Mouse (Mus musculus) liver, postnatal 0 days (tissue): ENCODE measurements around the gene Il10rb. TPM values are rescaled to one million over a fixed set of nuclear protein-coding genes. Genes with fewer than 3 reads are reported as not detected.

Source experiments
- ATAC-seq: fragments of 200-750 bp; cut with Nextera tagmentation; 2 replicates; pipeline ENCODE4 v1.8.0; 2017; ENCODE audit warnings: mild to moderate bottlenecking, moderate library complexity
- DNase-seq: peaks from one replicate; pipeline ENCODE4 v3.0.0-alpha.2; 2016
- H3K27ac ChIP-seq: fragments of 300-500 bp; sonication (generic); 2 replicates; pipeline ENCODE4 v1.5.1; 2014; ENCODE audit warnings: antibody characterized with exemption, moderate library complexity, mild to moderate bottlenecking, low read depth
- H3K27me3 ChIP-seq: fragments of 300-500 bp; sonication (generic); 2 replicates; pipeline ENCODE4 v1.6.1; 2014; ENCODE audit warnings: low read length, control low read depth, mixed read lengths; ENCODE audit not compliant: insufficient read depth
- H3K36me3 ChIP-seq: fragments of 300-500 bp; sonication (generic); replicated peaks from 2 replicates; pipeline ENCODE4 v1.6.1; 2014; ENCODE audit warnings: mild to moderate bottlenecking, control low read depth, low read length, moderate library complexity, mixed read lengths; ENCODE audit not compliant: insufficient read depth
- H3K4me1 ChIP-seq: fragments of 300-500 bp; sonication (generic); 2 replicates; pipeline ENCODE4 v1.6.1; 2014; ENCODE audit warnings: antibody characterized with exemption, mild to moderate bottlenecking, control low read depth; ENCODE audit not compliant: insufficient read depth
- H3K4me2 ChIP-seq: fragments of 300-500 bp; sonication (generic); 2 replicates; pipeline ENCODE4 v1.6.1; 2014; ENCODE audit warnings: low read depth, mild to moderate bottlenecking, low read length, moderate library complexity, mixed read lengths
- H3K4me3 ChIP-seq: fragments of 300-500 bp; sonication (generic); 2 replicates; pipeline ENCODE4 v1.5.1; 2014; ENCODE audit warnings: low read depth, low read length
- H3K9ac ChIP-seq: fragments of 300-500 bp; sonication (generic); replicated peaks from 2 replicates; pipeline ENCODE4 v1.6.1; 2014; ENCODE audit warnings: mild to moderate bottlenecking, moderate library complexity
- H3K9me3 ChIP-seq: fragments of 300-500 bp; sonication (generic); 2 replicates; pipeline ENCODE4 v1.6.1; 2016; ENCODE audit warnings: mild to moderate bottlenecking, control low read depth, low read length, mixed read lengths
- CTCF ChIP-seq: sonication (generic); IDR thresholded peaks from 2 replicates; pipeline ENCODE4 v1.5.1; 2016; ENCODE audit warnings: antibody characterized with exemption, low read depth
- EP300 ChIP-seq: IDR thresholded peaks from 2 replicates; pipeline ENCODE4 v1.6.1; 2016; ENCODE audit warnings: antibody characterized with exemption, low read depth, mild to moderate bottlenecking
- WGBS: fragments of 180-500 bp; shearing (Covaris S2); extraction: QIAGEN DNeasy Blood & Tissue Kit; methylation state at CpG from one replicate; pipeline ENCODE4 v1.1.7; 2014; ENCODE audit not compliant: insufficient replicate concordance; 5-methylcytosine and 5-hydroxymethylcytosine counted together
- polyA plus RNA-seq: library from polyadenylated mRNA; unstranded; fragments of >200 nt; fragmentation: Nextera tagmentation; extraction: Ambion mirVana; gene quantifications from 2 replicates; pipeline ENCODE4 v1.2.1, GENCODE M21; 2015

Il10rb gene
- polyA plus RNA-seq, 1 experiment from 2014 or later, result 26.4 TPM

DNA sequence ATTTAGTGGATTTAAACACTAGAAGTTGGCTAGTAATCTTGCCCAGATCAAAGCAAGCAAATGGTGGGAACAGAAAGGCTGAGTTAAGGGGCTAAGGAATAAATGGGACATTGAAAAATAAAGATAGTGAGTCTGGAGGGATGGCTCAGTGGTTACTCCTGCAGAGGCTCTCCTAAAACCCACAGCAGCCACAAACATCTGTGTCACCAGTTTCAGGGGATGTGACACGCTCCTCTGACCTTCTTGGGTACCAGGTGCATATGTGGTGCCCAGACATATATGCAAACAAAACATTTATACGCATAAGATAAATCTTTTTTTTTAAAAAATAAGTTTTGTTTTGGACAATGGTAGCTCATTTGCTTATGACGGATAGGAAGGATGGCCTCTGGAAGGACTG is 53.4 kb downstream of the Il10rb start:
- DNase-seq (no peak), ATAC-seq (0 out of 2 replicates have a peak, but pooled peaks have one; percentile 24)
- peak overlapping the region; percentile 85; the same call in 1 of the 2 replicates for H3K27ac ChIP-seq
- H3K4me2 ChIP-seq, result no peak overlapping the region
- 82% methylated on average over 3 of the region's 3 CpGs for WGBS
- no peaks in the 10 kb centered on the region for H3K36me3 ChIP-seq
- peaks cover 31% of the 10 kb centered on the region for H3K4me1 ChIP-seq
- no peaks in the 10 kb centered on the region for H3K27me3 ChIP-seq
- H3K4me3 ChIP-seq, result no peak overlapping the region
- no peak overlapping the region for H3K9ac ChIP-seq
- no peak for TF ChIP-seq CTCF
- no peak for TF ChIP-seq EP300
- H3K9me3 ChIP-seq, result no peaks in the 10 kb centered on the region

DNA sequence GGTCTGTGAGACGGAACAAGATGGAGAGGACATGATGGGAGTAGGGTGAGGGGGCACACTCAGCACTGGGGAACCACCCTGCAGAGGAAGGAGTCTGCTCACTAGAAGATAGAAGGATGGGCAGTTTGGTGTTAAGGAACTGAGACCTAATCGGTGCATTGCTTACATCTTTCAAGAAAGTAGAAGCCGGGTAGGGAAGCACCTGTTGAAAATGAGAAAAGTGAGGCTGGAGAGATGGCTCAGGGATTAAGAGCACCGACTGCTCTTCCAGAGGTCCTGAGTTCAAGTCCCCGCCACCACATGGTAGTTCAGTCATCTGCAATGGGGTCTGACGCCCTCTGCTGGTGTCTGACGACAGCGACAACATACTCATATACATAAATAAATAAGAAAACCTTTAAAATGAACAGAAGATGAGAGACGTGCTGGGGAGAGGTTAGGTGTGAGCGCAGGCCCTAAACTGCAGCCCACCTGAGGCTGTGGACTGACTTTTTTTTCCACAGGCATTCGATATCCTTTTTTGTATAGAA is 53.9 kb downstream of the Il10rb start:
- Histone ChIP-seq H3K4me3 (no peak overlapping the region), H3K27me3 (no peaks in the 10 kb centered on the region), H3K4me1 (peaks cover 31% of the 10 kb centered on the region), H3K4me2 (no peak overlapping the region), H3K27ac (peak overlapping the region; percentile 85), H3K9me3 (no peaks in the 10 kb centered on the region), H3K36me3 (no peaks in the 10 kb centered on the region), H3K9ac (no peak overlapping the region)
- DNase-seq (no peak), ATAC-seq (no peak)
- 71% methylated on average over 11 of the region's 11 CpGs for WGBS
- TF ChIP-seq EP300 (no peak), CTCF (peak; percentile 70)

DNA sequence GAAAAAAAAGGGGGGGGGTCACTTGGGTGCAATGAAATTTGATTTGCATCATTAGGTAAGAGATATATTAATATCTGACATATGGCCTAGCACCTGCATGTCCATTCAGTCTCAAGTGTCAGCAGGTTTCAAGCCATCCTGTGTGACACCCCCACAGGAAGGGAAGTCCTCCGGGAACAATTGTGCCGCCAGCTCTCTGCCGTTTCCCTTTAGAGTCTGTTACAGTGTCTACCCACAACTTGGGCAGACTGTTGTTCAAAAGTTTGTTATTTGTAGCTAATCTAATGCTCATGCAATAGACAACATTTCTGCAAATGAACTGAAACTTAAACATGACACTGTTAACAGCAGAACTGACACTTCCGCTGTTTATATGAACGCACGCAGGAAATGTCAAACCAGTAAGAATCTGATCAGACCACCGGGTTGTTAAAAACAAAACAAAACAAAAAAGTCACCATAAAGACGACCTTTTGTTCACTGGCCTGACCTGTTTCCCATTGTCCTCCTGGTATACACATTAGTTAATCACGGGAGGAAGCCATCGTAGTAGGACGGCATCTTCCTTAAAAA is 55.2 kb downstream of the Il10rb start:
- Histone ChIP-seq H3K4me3 (peak overlapping the region; percentile 28), H3K36me3 (no peaks in the 10 kb centered on the region), H3K9me3 (no peaks in the 10 kb centered on the region), H3K27me3 (no peaks in the 10 kb centered on the region), H3K4me2 (peak overlapping the region; percentile 69), H3K27ac (peak overlapping the region; percentile 85), H3K9ac (peak overlapping the region; percentile 49), H3K4me1 (peaks cover 38% of the 10 kb centered on the region)
- 26% methylated on average over 11 of the region's 11 CpGs for WGBS
- DNase-seq (no peak), ATAC-seq (no peak)
- TF ChIP-seq EP300, result 0 out of 2 replicates have a peak, but pooled peaks have one; percentile 28
- no peak for TF ChIP-seq CTCF

DNA sequence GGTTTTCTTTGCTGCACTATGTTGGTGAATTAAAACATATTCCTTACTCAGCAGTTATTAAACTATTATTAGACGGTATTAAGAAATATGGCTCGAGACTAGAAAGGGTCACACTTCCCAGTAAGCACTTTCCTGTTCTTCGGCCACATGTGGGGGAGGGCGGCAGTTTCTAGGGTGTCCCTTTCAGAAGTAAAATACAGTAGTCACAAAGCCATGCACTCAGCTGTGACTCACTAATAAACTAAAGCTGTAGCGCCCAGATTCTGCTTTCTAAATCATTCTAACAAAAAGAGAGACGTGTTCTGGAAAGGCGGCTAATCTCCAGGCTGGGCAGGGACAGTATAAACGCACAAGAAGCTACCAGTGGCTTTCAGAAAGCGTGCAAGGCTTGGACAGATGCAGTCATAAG is 55.8 kb downstream of the Il10rb start:
- Histone ChIP-seq H3K4me2 (peak overlapping the region; percentile 69), H3K27me3 (no peaks in the 10 kb centered on the region), H3K4me3 (no peak overlapping the region), H3K9me3 (no peaks in the 10 kb centered on the region), H3K36me3 (no peaks in the 10 kb centered on the region), H3K9ac (peak overlapping the region; percentile 50; the same call in 1 of the 2 replicates), H3K4me1 (peaks cover 42% of the 10 kb centered on the region), H3K27ac (peak overlapping the region; percentile 85)
- no peak for DNase-seq
- TF ChIP-seq CTCF (no peak), EP300 (no peak)
- WGBS, result 32% methylated on average over 9 of the region's 9 CpGs
- no peak for ATAC-seq

- ATAC-seq (no peak), DNase-seq (no peak)
- Histone ChIP-seq H3K36me3 (no peaks in the 10 kb centered on the region), H3K4me3 (no peak overlapping the region), H3K4me2 (no peak overlapping the region), H3K9me3 (no peaks in the 10 kb centered on the region), H3K27ac (peak overlapping the region; percentile 85), H3K27me3 (no peaks in the 10 kb centered on the region), H3K9ac (no peak overlapping the region; the same call in 1 of the 2 replicates), H3K4me1 (peaks cover 42% of the 10 kb centered on the region)
- TF ChIP-seq EP300 (no peak), CTCF (no peak)
- 67% methylated on average over 3 of the region's 3 CpGs for WGBS
Measured at GRCm38 (mm10) chr16:91462644-91463043, 56.7 kb downstream of the Il10rb start.

DNA sequence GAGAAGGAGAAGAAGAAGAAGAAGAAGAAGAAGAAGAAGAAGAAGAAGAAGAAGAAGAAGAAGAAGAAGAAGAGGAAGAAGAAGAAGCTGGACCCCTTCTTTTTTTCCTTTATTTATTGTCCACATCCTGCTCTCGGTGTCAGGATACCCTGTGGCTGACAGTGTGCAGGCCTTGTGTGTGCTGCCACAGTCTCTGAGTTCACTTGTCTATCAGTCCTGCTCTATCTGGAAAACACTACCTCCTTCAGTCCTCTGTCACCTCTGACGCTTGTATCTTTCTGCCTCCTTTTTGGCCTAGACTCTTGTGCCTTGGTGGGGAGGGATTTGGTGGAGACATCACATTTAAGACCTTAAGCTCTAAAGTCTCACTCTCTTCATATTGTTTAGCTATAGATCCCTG is 57.4 kb downstream of the Il10rb start:
- Histone ChIP-seq H3K36me3 (0 out of 2 replicates have a peak, but pooled peaks cover 3% of the 10 kb centered on the region), H3K4me1 (peaks cover 42% of the 10 kb centered on the region), H3K27me3 (no peaks in the 10 kb centered on the region), H3K9ac (no peak overlapping the region; the same call in 1 of the 2 replicates), H3K27ac (peak overlapping the region; percentile 96), H3K4me3 (no peak overlapping the region), H3K4me2 (peak overlapping the region; percentile 81; the same call in 1 of the 2 replicates), H3K9me3 (no peaks in the 10 kb centered on the region)
- WGBS, result 51% methylated on average over 2 of the region's 2 CpGs
- ATAC-seq (no peak), DNase-seq (no peak)
- TF ChIP-seq CTCF (no peak), EP300 (no peak)
